Mouse (Mus musculus): ENCODE results near the gene Olfr99.
A peak's percentile ranks its signal among the peaks of the same experiment; 100 is the strongest.
"Not testable (repeated sequence)": the region's sequence is repeated elsewhere in the genome, so short reads cannot be mapped to it uniquely, and the experiment has no call there.

The Olfr99 gene

GRCm38 (mm10) chr17:37283360-37283759, at the start of gene Olfr99:
Gene Olfr99 (minus strand): TSS chr17:37283460.
- no peak for DNase-seq (ENCODE audit: low spot score in 2 of 2)

- no peak for DNase-seq (ENCODE audit: low spot score in 2 of 2)
Observed at GRCm38 (mm10) chr17:37316954-37317353, 33.7 kb upstream of the Olfr99 start, which contains the start of gene Olfr102. Gene Olfr102 (minus strand): TSS chr17:37317054.

GRCm38 (mm10) chr17:37310146-37310699, 27.0 kb upstream of the Olfr99 start:
- no peak for DNase-seq (ENCODE audit: low spot score in 2 of 2)

GRCm38 (mm10) chr17:37308483-37308882, 25.2 kb upstream of the Olfr99 start:
- DNase-seq (ENCODE audit: low spot score in 2 of 2): peak in 1 of 2 experiments; percentile 9

GRCm38 (mm10) chr17:37304213-37304612, 21.0 kb upstream of the Olfr99 start, which contains the start of gene Olfr101:
Gene Olfr101 (minus strand): TSS chr17:37304313.
- no peak for DNase-seq (ENCODE audit: low spot score in 2 of 2)

- DNase-seq (ENCODE audit: low spot score in 2 of 2): no peak
Observed at GRCm38 (mm10) chr17:37280331-37280730, 2.9 kb downstream of the Olfr99 start.

- no peak for DNase-seq (ENCODE audit: low spot score in 2 of 2)
Observed at GRCm38 (mm10) chr17:37276573-37276972, 6.7 kb downstream of the Olfr99 start.

- no peak for DNase-seq (ENCODE audit: low spot score in 2 of 2)
Observed at GRCm38 (mm10) chr17:37275626-37276248, 7.5 kb downstream of the Olfr99 start.

- peak in 1 of 2 experiments; percentile 15 for DNase-seq (ENCODE audit: low spot score in 2 of 2)
Observed at GRCm38 (mm10) chr17:37270702-37271092, 12.6 kb downstream of the Olfr99 start.

GRCm38 (mm10) chr17:37270058-37270701, 13.1 kb downstream of the Olfr99 start, which contains the start of gene H2-M3:
Gene H2-M3 (plus strand): TSS chr17:37270220.
- peak; percentile 72 to 97 for DNase-seq (ENCODE audit: low spot score in 2 of 2)

GRCm38 (mm10) chr17:37263626-37264025, 19.6 kb downstream of the Olfr99 start, which contains the start of gene Olfr98:
Gene Olfr98 (minus strand): TSS chr17:37263749.
- DNase-seq (ENCODE audit: low spot score in 2 of 2): no peak

GRCm38 (mm10) chr17:37250544-37250943, 32.7 kb downstream of the Olfr99 start:
- peak in 1 of 2 experiments; percentile 15 for DNase-seq (ENCODE audit: low spot score in 2 of 2)

- DNase-seq (ENCODE audit: low spot score in 2 of 2): no peak
Observed at GRCm38 (mm10) chr17:37249460-37249859, 33.8 kb downstream of the Olfr99 start.

- DNase-seq (ENCODE audit: low spot score in 2 of 2): peak in 1 of 2 experiments; percentile 60
Observed at GRCm38 (mm10) chr17:37246715-37247114, 36.5 kb downstream of the Olfr99 start.

- DNase-seq (ENCODE audit: low spot score in 2 of 2): no peak
Observed at GRCm38 (mm10) chr17:37242198-37242597, 41.1 kb downstream of the Olfr99 start.

GRCm38 (mm10) chr17:37237230-37237629, 46.0 kb downstream of the Olfr99 start, which contains the start of gene Olfr97:
Gene Olfr97 (minus strand): TSS chr17:37237330.
- not testable (repeated sequence) for DNase-seq (ENCODE audit: low spot score in 2 of 2)

Measured in left cerebral cortex, adult 9 months (tissue).